Mouse (Mus musculus) embryonic facial prominence, embryonic 11.5 days (tissue): ENCODE data around the gene Gm21987. TPM values are rescaled to one million over a fixed set of nuclear protein-coding genes. Genes with fewer than 3 reads are reported as not detected.
A peak's percentile ranks its signal among the peaks of the same experiment; 100 is the strongest.
"Not testable (repeated sequence)": the region's sequence is repeated elsewhere in the genome, so short reads cannot be mapped to it uniquely, and the experiment has no call there.

Experiments
- ATAC-seq: fragments of 200-750 bp; cut with Nextera tagmentation; replicated peaks from 2 replicates; pipeline ENCODE4 v1.8.0; 2017; ENCODE audit warnings: low read depth; ENCODE audit not compliant: insufficient number of reproducible peaks, low FRiP score, low TSS enrichment
- DNase-seq: peaks from one replicate; pipeline ENCODE4 v3.0.0-alpha.2; 2015; ENCODE audit warnings: low spot score
- H3K27ac ChIP-seq: fragments of 300-500 bp; sonication (generic); replicated peaks from 2 replicates; pipeline ENCODE4 v1.5.1; 2014; ENCODE audit warnings: mild to moderate bottlenecking, low read depth, low read length, control low read depth
- H3K27me3 ChIP-seq: fragments of 300-500 bp; sonication (generic); 2 replicates; pipeline ENCODE4 v1.6.1; 2014; ENCODE audit warnings: mild to moderate bottlenecking, low read length, moderate library complexity, mixed read lengths; ENCODE audit not compliant: control insufficient read depth, insufficient read depth
- H3K36me3 ChIP-seq: fragments of 300-500 bp; sonication (generic); replicated peaks from 2 replicates; pipeline ENCODE4 v1.6.1; 2014; ENCODE audit warnings: low read depth, mild to moderate bottlenecking, low read length, moderate library complexity, mixed read lengths; ENCODE audit not compliant: control insufficient read depth, insufficient read depth
- H3K4me1 ChIP-seq: fragments of 300-500 bp; sonication (generic); 2 replicates; pipeline ENCODE4 v1.6.1; 2014; ENCODE audit warnings: low read length, mixed read lengths; ENCODE audit not compliant: control insufficient read depth, insufficient read depth
- H3K4me2 ChIP-seq: fragments of 300-500 bp; sonication (generic); 2 replicates; pipeline ENCODE4 v1.6.1; 2014; ENCODE audit warnings: low read depth, mild to moderate bottlenecking, control low read depth, low read length, moderate library complexity
- H3K4me3 ChIP-seq: fragments of 300-500 bp; sonication (generic); 2 replicates; pipeline ENCODE4 v1.5.1; 2014; ENCODE audit warnings: low read depth, low read length, control low read depth
- H3K9ac ChIP-seq: fragments of 300-500 bp; sonication (generic); replicated peaks from 2 replicates; pipeline ENCODE4 v1.6.1; 2014; ENCODE audit warnings: mild to moderate bottlenecking, control low read depth, low read length
- H3K9me3 ChIP-seq: fragments of 300-500 bp; sonication (generic); replicated peaks from 2 replicates; pipeline ENCODE4 v1.6.1; 2016; ENCODE audit warnings: mild to moderate bottlenecking, low read length, inconsistent platforms, mixed read lengths; ENCODE audit not compliant: control insufficient read depth
- whole genome bisulfite sequencing: fragments of 180-500 bp; shearing (Covaris S2); extraction: QIAGEN DNeasy Blood & Tissue Kit; methylation state at CpG from one replicate; pipeline ENCODE4 v1.1.7; 2014; 5-methylcytosine and 5-hydroxymethylcytosine counted together
- polyA plus RNA-seq: library from polyadenylated mRNA; unstranded; fragments of >200 nt; fragmentation: Nextera tagmentation; extraction: Ambion mirVana; gene quantifications from 2 replicates; pipeline ENCODE4 v1.2.1, GENCODE M21; 2014

The Gm21987 gene
- polyA plus RNA-seq, 1 experiment from 2014 or later, result 0.69 TPM

DNA sequence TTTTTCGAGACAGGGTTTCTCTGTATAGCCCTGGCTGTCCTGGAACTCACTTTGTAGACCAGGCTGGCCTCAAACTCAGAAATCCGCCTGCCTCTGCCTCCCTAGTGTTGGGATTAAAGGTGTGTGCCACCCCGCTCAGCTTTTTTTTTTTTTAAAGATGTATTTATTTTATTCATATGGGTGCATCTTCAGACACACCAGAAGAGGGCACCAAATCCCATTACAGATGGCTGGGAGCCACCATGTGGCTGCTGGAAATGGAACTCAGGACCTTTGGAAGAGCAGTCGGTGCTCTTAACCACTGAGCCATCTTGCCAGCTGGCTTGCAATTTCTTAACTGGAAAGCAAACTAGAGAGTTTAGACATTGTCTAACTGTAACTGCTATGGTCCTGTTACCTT is 8.8 kb upstream of the Gm21987 start:
- not testable (repeated sequence) for H3K4me3 ChIP-seq, H3K36me3 ChIP-seq, H3K4me1 ChIP-seq, DNase-seq, H3K27ac ChIP-seq, ATAC-seq, H3K4me2 ChIP-seq, H3K27me3 ChIP-seq, H3K9me3 ChIP-seq, H3K9ac ChIP-seq
- 82% methylated on average over 4 of the region's 4 CpGs for WGBS

DNA sequence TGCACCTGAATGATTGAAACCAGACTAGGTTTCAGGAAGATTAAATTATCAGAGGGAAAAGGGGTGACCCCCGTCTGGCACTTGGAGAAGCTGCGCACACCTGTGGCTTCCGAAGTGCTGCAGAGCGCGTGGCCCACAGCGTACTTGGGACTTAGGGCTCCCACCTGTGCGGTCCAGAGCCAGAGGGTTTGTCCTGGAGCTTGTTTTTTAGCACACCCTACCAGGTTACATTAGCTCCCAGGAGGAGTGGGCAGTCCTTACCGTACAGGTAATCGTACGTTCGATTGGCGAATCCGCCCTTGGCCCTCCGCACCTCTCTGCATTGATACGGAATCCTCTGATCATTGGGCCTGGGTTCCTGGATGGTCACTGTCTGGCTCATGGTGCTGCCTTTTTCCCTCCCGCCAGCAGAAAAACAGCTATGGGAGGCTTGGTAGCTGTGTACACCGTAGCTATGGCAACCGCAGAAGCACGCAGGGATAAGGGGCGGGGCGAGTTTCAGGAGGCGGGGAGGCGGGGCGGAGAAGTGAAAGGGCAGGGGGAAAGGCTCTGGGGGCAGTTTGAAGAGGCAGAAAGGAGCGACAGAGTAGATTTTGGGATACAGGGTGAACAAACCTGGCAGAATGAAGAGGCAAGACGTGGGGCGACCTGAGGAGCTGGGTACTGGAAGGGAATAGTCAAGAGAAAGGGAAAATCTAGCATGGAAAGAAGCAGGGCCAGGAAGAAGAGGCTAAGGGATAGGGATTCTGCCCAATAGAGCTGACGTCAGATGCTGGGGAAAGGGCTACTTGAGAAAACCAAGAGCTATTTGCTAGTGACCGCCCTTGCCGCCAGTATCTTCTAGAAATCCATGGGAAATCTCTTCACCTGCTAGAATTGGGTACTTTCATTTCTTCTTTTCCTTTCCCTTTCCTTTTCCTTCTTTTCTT is 5.2 kb upstream of the Gm21987 start, which contains the start of gene Maats1:
Gene Maats1, minus strand, starts transcription at position 748 of the 929 bp plus-strand sequence.
- Histone ChIP-seq H3K4me1 (no peaks in the 10 kb centered on the region), H3K9ac (peak within 1 kb of the TSS; percentile 4), H3K27me3 (no peaks in the 10 kb centered on the region), H3K36me3 (no peaks in the 10 kb centered on the region), H3K27ac (no peak within 1 kb of the TSS), H3K4me3 (peak within 1 kb of the TSS; percentile 15), H3K9me3 (no peaks in the 10 kb centered on the region), H3K4me2 (peak within 1 kb of the TSS; percentile 54)
- WGBS, result 10% methylated on average over 30 of the region's 30 CpGs
- peak; percentile 92 for DNase-seq
- peak; percentile 90 for ATAC-seq

- WGBS, result 84% methylated on average over 3 of the region's 3 CpGs
- H3K27me3 ChIP-seq, result no peaks in the 10 kb centered on the region
- no peak for ATAC-seq
- no peak overlapping the region for H3K4me2 ChIP-seq
- DNase-seq, result peak; percentile 84
- no peaks in the 10 kb centered on the region; the same call in 1 of the 2 replicates for H3K36me3 ChIP-seq
- no peaks in the 10 kb centered on the region for H3K9me3 ChIP-seq
- H3K4me1 ChIP-seq, result 0 out of 2 replicates have a peak, but pooled peaks cover 2% of the 10 kb centered on the region
- H3K4me3 ChIP-seq, result no peak overlapping the region
- no peak overlapping the region for H3K9ac ChIP-seq
- H3K27ac ChIP-seq, result no peak overlapping the region
Measured at GRCm38 (mm10) chr16:38344941-38345725, 1.7 kb upstream of the Gm21987 start.

DNA sequence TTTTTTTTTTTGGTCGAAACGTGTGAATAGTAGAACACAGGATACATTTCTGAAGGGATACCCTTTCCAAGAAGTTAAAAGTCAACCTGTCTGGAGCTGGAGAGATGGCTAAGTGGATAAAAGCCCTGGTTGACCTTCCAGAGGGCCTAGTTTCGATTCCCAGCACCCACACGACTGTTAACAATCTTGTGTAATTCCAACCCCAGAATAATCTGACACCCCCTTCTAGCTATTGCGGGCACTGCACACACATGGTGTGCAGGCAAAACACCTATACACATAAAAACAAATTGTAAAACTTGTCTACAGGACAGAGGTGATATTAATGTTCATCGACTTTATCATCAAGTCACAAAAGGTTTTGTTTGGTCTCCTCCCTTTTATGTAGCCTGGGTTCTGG is 748 bp downstream of the Gm21987 start:
- DNase-seq (no peak), ATAC-seq (no peak)
- WGBS, result 57% methylated on average over 6 of the region's 6 CpGs
- Histone ChIP-seq H3K27me3 (no peaks in the 10 kb centered on the region), H3K4me1 (0 out of 2 replicates have a peak, but pooled peaks cover 2% of the 10 kb centered on the region), H3K36me3 (no peaks in the 10 kb centered on the region; the same call in 1 of the 2 replicates), H3K9ac (peak overlapping the region; percentile 15; the same call in 1 of the 2 replicates), H3K9me3 (no peaks in the 10 kb centered on the region), H3K4me2 (peak overlapping the region; percentile 41; the same call in 1 of the 2 replicates), H3K4me3 (peak overlapping the region; percentile 66), H3K27ac (no peak overlapping the region; the same call in 1 of the 2 replicates)

- no peak overlapping the region for H3K4me2 ChIP-seq
- no peaks in the 10 kb centered on the region; the same call in 1 of the 2 replicates for H3K36me3 ChIP-seq
- ATAC-seq (no peak), DNase-seq (no peak)
- no peak overlapping the region for H3K27ac ChIP-seq
- 90% methylated on average over 9 of the region's 9 CpGs for WGBS
- no peaks in the 10 kb centered on the region for H3K27me3 ChIP-seq
- H3K9ac ChIP-seq, result no peak overlapping the region
- H3K4me1 ChIP-seq, result 0 out of 2 replicates have a peak, but pooled peaks cover 2% of the 10 kb centered on the region
- H3K9me3 ChIP-seq, result no peaks in the 10 kb centered on the region
- no peak overlapping the region for H3K4me3 ChIP-seq
Measured at GRCm38 (mm10) chr16:38348217-38348761, 1.4 kb downstream of the Gm21987 start.

GRCm38 (mm10) chr16:38349881-38350280 is 3.0 kb downstream of the Gm21987 start:
- WGBS, result 72% methylated on average over 2 of the region's 2 CpGs
- Histone ChIP-seq H3K9ac (no peak overlapping the region), H3K9me3 (no peaks in the 10 kb centered on the region), H3K36me3 (no peaks in the 10 kb centered on the region; the same call in 1 of the 2 replicates), H3K4me2 (no peak overlapping the region), H3K27ac (no peak overlapping the region), H3K27me3 (no peaks in the 10 kb centered on the region), H3K4me1 (0 out of 2 replicates have a peak, but pooled peaks cover 2% of the 10 kb centered on the region), H3K4me3 (no peak overlapping the region)
- DNase-seq (no peak), ATAC-seq (no peak)

DNA sequence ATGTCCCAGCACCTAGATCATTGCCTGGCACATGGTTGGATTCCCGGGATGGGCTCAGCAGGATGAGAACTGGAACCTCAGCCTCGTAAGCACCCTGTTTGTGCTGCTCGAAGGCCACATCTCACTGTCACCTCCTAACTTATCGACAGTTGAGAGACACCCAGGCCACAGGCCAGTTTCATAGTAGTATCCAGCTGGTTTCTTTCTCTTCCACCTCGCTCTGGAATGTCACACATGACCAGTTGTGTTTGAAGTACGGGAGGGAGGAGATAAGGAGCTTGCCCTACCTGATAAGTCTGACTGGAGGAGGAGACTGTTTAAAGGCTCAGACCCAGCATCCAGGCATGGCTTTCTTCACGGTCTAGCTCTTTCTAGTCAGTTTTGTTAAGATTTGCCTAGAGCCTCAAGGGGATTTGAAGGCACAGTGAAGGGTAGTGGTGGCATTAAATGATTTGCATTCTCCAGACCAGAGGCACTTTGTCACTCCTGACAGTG is 3.6 kb downstream of the Gm21987 start:
- Histone ChIP-seq H3K4me3 (no peak overlapping the region), H3K27me3 (no peaks in the 10 kb centered on the region), H3K4me2 (no peak overlapping the region), H3K27ac (no peak overlapping the region), H3K4me1 (0 out of 2 replicates have a peak, but pooled peaks cover 2% of the 10 kb centered on the region), H3K9ac (no peak overlapping the region), H3K9me3 (no peaks in the 10 kb centered on the region), H3K36me3 (no peaks in the 10 kb centered on the region; the same call in 1 of the 2 replicates)
- no peak for ATAC-seq
- no peak for DNase-seq
- 89% methylated on average over 7 of the region's 7 CpGs for WGBS
